Mouse (Mus musculus) thymus, postnatal 0 days (tissue): ENCODE measurements around the gene Susd3. TPM values are rescaled to one million over a fixed set of nuclear protein-coding genes. Genes with fewer than 3 reads are reported as not detected.

Source experiments
- DNase-seq: peaks from one replicate; pipeline ENCODE4 v3.0.0-alpha.2; 2015; ENCODE audit warnings: low spot score
- polyA plus RNA-seq: library from polyadenylated mRNA; unstranded; fragments of >200 nt; fragmentation: Nextera tagmentation; extraction: Ambion mirVana; gene quantifications from 2 replicates; pipeline ENCODE4 v1.2.1, GENCODE M21; 2015

Susd3 gene
- polyA plus RNA-seq, 1 experiment from 2014 or later: 14.1 TPM

GRCm38 (mm10) chr13:49188219-49188965 is 60.1 kb downstream of the Susd3 start:
- no peak for DNase-seq

DNA sequence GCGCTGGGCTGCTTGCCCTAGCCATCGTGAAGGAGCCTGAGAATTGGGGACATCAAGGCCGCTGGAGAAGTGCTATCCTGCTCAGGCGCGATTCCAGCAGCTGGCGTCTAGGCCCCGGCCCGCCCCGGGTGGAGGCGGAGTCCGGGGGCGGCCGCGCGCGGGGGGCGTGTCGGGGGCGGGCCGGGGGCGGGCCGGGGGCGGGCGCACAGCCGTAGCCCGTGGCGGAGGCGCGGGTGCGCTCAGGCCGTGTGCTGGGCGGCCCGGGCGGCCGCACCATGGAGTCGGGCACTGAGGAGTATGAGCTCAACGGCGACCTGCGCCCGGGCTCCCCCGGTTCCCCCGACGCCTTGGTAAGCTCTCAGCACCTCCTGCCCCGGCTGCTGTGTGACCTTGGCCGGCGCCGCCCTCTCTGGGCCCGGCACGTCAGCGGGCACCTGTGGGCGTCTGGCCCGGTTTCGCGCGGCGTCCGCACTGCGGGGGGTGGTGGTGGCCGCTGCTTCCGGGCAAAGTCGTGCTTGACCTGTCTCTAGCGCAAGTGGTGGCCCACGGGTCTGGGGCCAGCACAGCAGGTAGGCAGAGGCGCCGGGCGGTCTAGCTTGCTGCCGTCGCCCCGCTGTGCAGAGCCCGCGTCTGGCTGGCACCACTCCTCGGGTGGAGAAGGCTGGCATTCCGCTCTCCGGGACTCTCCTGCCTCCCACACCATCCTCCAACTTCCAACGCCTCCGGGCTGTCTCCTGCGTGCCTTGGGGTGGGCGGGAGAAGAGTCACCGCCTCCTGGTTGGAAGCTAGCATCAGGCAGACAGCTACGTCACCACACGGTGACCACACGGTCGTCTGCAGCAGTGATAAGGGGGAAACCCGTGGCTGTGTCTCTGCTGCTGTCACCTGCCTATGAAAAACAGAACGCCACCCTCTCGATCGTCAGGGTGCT is 61.0 kb downstream of the Susd3 start, which contains the start of gene Ninj1:
Gene Ninj1 (plus strand): TSS at position 198 of the 931 bp plus-strand sequence.
- peak; percentile 81 for DNase-seq

DNA sequence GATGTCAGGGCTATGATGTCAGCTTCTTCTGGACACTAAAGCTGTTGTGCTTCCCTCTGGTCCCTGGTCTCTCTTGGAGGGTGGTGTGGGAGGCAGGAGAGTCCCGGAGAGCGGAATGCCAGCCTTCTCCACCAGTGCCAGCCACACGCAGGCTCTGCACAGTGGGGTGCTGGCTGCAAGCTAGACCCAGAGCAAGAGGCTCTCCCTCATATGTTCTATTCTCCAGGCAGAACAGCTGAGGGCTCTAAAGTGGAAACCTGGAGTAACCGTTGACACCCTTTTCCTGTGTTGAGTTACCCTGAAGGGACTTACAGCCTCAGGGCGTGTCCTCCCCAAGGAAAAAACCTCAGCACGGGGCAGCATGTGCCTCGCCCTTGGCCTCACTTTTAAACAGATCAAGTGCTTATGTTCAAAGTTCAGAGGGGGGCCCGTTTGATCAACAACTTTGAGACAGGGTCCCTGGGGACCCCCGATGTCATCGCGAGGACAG is 61.7 kb downstream of the Susd3 start:
- no peak for DNase-seq

- no peak for DNase-seq
Measured at GRCm38 (mm10) chr13:49183646-49184045, 64.9 kb downstream of the Susd3 start.

DNA sequence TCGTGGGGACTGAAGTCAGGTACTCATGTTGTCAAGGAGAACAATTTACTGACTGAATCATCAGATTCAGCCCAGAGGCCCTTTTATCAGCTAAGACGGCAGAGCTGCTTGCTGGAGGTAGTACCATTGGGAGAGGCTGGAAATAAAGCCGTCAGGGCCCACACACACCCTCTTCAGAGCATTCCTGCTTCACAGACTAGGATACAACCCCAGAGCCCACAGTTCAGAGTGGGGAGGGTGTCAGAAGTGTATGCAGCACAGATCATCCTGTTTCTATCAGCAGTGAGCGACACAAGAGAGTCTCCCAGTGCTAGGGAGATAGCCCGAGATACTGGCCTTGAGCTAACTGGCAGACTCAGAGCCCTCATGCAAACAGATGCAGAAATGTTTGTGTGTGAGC is 65.3 kb downstream of the Susd3 start:
- no peak for DNase-seq

- no peak for DNase-seq
Measured at GRCm38 (mm10) chr13:49181411-49181984, 67.0 kb downstream of the Susd3 start.

- DNase-seq: no peak
Measured at GRCm38 (mm10) chr13:49180691-49181090, 67.8 kb downstream of the Susd3 start.

Other genes starting within 250 kb of the Susd3 start
- 0.32 and 0.55 TPM in 2 replicates for gene Wnk2, start 100.7 kb downstream of the Susd3 start, polyA plus RNA-seq
- 29.5 and 32.8 TPM in 2 replicates for gene Ninj1, start 61.2 kb downstream of the Susd3 start, polyA plus RNA-seq
- gene Card19, start 32.7 kb downstream of the Susd3 start, polyA plus RNA-seq: 44.8 and 45.7 TPM in 2 replicates
- 1.7 and 2.1 TPM in 2 replicates for gene Fgd3, start 71.6 kb upstream of the Susd3 start, polyA plus RNA-seq
- gene Bicd2, start 92.9 kb upstream of the Susd3 start, polyA plus RNA-seq: 25.4 and 27.0 TPM in 2 replicates
- gene Ippk, start 172.5 kb upstream of the Susd3 start, polyA plus RNA-seq: 13.5 and 15.2 TPM in 2 replicates
- gene Tes3-ps, start 244.6 kb upstream of the Susd3 start, polyA plus RNA-seq: 0.77 and 1.4 TPM in 2 replicates